Mouse (Mus musculus) stomach, embryonic 16.5 days (tissue): ENCODE results near the gene Lrrc74b. TPM values are rescaled to one million over a fixed set of nuclear protein-coding genes. Genes with fewer than 3 reads are reported as not detected.
"Not testable (repeated sequence)": the region's sequence is repeated elsewhere in the genome, so short reads cannot be mapped to it uniquely, and the experiment has no call there.

Experiments used
- ATAC-seq: fragments of 200-750 bp; cut with Nextera tagmentation; 2 replicates; pipeline ENCODE4 v1.8.0; 2017; ENCODE audit warnings: moderate number of reproducible peaks, moderate TSS enrichment; ENCODE audit not compliant: insufficient read depth, low FRiP score
- H3K27ac ChIP-seq: fragments of 300-500 bp; sonication (generic); 2 replicates; pipeline ENCODE4 v1.5.1; 2014; ENCODE audit warnings: low read length
- H3K27me3 ChIP-seq: fragments of 300-500 bp; sonication (generic); 2 replicates; pipeline ENCODE4 v1.6.1; 2014; ENCODE audit warnings: low read length, control low read depth, mixed read lengths; ENCODE audit not compliant: control insufficient read depth, insufficient read depth
- H3K36me3 ChIP-seq: fragments of 300-500 bp; sonication (generic); 2 replicates; pipeline ENCODE4 v1.6.1; 2014; ENCODE audit warnings: low read length; ENCODE audit not compliant: control insufficient read depth, insufficient read depth
- H3K4me1 ChIP-seq: fragments of 300-500 bp; sonication (generic); 2 replicates; pipeline ENCODE4 v1.6.1; 2014; ENCODE audit warnings: low read length, control low read depth, mixed read lengths; ENCODE audit not compliant: control insufficient read depth, insufficient read depth
- H3K4me2 ChIP-seq: fragments of 300-500 bp; sonication (generic); 2 replicates; pipeline ENCODE4 v1.6.1; 2014; ENCODE audit warnings: low read depth, low read length, mixed read lengths
- H3K4me3 ChIP-seq: fragments of 300-500 bp; sonication (generic); replicated peaks from 2 replicates; pipeline ENCODE4 v1.5.1; 2014; ENCODE audit warnings: mild to moderate bottlenecking, low read length
- H3K9ac ChIP-seq: fragments of 300-500 bp; sonication (generic); 2 replicates; pipeline ENCODE4 v1.6.1; 2014; ENCODE audit warnings: low read length
- H3K9me3 ChIP-seq: fragments of 300-500 bp; sonication (generic); replicated peaks from 2 replicates; pipeline ENCODE4 v1.6.1; 2016; ENCODE audit warnings: low read length, control low read depth; ENCODE audit not compliant: control insufficient read depth
- WGBS: fragments of 180-500 bp; shearing (Covaris S2); extraction: QIAGEN DNeasy Blood & Tissue Kit; methylation state at CpG from one replicate; pipeline ENCODE4 v1.1.7; 2014; 5-methylcytosine and 5-hydroxymethylcytosine counted together
- polyA plus RNA-seq: library from polyadenylated mRNA; unstranded; fragments of >200 nt; fragmentation: Nextera tagmentation; extraction: Ambion mirVana; gene quantifications from 2 replicates; pipeline ENCODE4 v1.2.1, GENCODE M21; 2015

Lrrc74b gene
- polyA plus RNA-seq, 1 experiment from 2014 or later: 0.34 TPM

GRCm38 (mm10) chr16:17557947-17558480 lies 3.0 kb downstream of the Lrrc74b start:
- Histone ChIP-seq H3K4me3 (no peak overlapping the region), H3K27ac (no peak overlapping the region), H3K4me2 (peak overlapping the region; percentile 22; the same call in 1 of the 2 replicates), H3K9ac (peak overlapping the region; percentile 15; the same call in 1 of the 2 replicates), H3K4me1 (peaks cover 26% of the 10 kb centered on the region), H3K36me3 (no peaks in the 10 kb centered on the region), H3K27me3 (no peaks in the 10 kb centered on the region), H3K9me3 (no peaks in the 10 kb centered on the region)
- no peak for ATAC-seq
- 1% methylated on average over 5 of the region's 5 CpGs for WGBS

GRCm38 (mm10) chr16:17556907-17557306 lies 4.1 kb downstream of the Lrrc74b start:
- no peaks in the 10 kb centered on the region for H3K9me3 ChIP-seq
- H3K4me2 ChIP-seq: no peak overlapping the region
- H3K27me3 ChIP-seq: no peaks in the 10 kb centered on the region
- 45% methylated on average over 4 of the region's 4 CpGs for WGBS
- H3K4me1 ChIP-seq: peaks cover 26% of the 10 kb centered on the region
- H3K27ac ChIP-seq: no peak overlapping the region
- H3K4me3 ChIP-seq: no peak overlapping the region
- ATAC-seq: no peak
- H3K36me3 ChIP-seq: no peaks in the 10 kb centered on the region
- H3K9ac ChIP-seq: no peak overlapping the region

- H3K4me1 ChIP-seq: peaks cover 22% of the 10 kb centered on the region
- H3K9me3 ChIP-seq: no peaks in the 10 kb centered on the region
- H3K27ac ChIP-seq: no peak overlapping the region
- H3K9ac ChIP-seq: no peak overlapping the region
- H3K36me3 ChIP-seq: no peaks in the 10 kb centered on the region
- no peaks in the 10 kb centered on the region for H3K27me3 ChIP-seq
- WGBS: 89% methylated on average over 4 of the region's 4 CpGs
- H3K4me3 ChIP-seq: no peak overlapping the region
- no peak for ATAC-seq
- H3K4me2 ChIP-seq: no peak overlapping the region
Measured at GRCm38 (mm10) chr16:17556180-17556579, 4.9 kb downstream of the Lrrc74b start.

DNA sequence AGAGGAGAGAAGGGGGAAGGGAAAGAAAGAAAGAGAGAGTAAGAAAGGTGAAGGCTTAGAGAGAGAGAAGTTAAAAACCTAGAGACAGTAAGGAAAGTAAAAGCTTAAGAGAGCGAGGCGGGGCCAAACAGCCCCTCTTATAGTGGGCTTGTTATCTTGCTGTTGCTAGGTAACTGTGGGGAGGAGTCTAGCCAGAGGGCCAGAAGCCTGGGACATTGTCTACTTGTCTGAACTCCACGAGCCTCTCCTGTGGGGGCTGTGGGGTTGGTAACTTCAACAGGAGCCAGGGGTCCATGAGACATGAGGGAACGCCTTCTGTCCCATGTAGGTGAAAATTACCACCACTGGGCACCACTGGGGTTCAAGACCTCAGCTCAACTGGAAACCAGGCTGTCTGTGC lies 6.3 kb downstream of the Lrrc74b start:
- 26% methylated on average over 4 of the region's 4 CpGs for WGBS
- not testable (repeated sequence) for ATAC-seq, H3K36me3 ChIP-seq, H3K27ac ChIP-seq, H3K9ac ChIP-seq, H3K27me3 ChIP-seq, H3K4me3 ChIP-seq, H3K9me3 ChIP-seq
- peak overlapping the region; percentile 45; the same call in 1 of the 2 replicates for H3K4me2 ChIP-seq
- H3K4me1 ChIP-seq: peaks cover 22% of the 10 kb centered on the region

DNA sequence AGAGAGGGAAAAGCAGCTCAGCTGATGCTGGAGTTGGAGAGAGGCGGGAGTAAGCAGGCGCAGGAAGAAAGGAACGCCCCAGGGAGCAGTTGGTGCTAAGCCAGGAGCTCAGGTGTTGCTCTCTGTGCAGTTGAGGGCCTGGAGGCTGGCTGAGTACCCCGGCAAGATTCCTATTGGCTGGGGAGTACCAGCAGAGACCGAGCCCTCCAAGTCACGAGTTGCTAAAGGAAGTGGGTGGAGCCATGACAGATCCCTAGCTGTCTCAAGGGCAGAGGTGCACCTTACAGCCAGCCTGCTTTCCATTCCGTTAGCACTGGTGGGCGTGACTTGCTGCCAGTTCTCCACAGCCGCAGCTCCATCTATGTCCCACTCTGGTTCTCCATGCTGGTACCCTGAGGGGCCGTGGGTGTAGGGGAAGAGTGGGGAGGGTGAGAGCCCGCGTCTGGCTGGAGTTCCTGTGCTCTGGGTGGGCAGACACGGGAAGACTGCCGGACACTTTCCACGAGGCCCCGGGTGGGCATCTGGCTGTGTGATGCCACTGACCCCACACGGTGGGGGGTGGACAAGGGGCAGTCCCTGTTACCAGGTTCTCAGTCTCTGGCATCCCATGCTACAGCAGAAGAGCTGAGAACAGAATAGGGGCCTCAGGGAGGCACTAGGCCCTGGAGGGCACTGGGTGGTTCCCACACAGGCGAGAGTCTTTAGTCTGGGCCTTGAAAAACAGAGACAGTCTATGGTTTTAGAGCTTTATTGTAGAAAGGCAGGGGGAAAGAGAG lies 6.9 kb downstream of the Lrrc74b start:
- H3K4me1 ChIP-seq: peaks cover 19% of the 10 kb centered on the region
- no peaks in the 10 kb centered on the region for H3K9me3 ChIP-seq
- no peaks in the 10 kb centered on the region for H3K27me3 ChIP-seq
- ATAC-seq: peak; percentile 92
- peak overlapping the region; percentile 24; the same call in 1 of the 2 replicates for H3K4me3 ChIP-seq
- H3K27ac ChIP-seq: peak overlapping the region; percentile 9; the same call in 1 of the 2 replicates
- H3K36me3 ChIP-seq: no peaks in the 10 kb centered on the region
- H3K4me2 ChIP-seq: peak overlapping the region; percentile 45
- 9% methylated on average over 18 of the region's 18 CpGs for WGBS
- 0 out of 2 replicates have a peak overlapping the region, but pooled peaks have one; percentile 21 for H3K9ac ChIP-seq

DNA sequence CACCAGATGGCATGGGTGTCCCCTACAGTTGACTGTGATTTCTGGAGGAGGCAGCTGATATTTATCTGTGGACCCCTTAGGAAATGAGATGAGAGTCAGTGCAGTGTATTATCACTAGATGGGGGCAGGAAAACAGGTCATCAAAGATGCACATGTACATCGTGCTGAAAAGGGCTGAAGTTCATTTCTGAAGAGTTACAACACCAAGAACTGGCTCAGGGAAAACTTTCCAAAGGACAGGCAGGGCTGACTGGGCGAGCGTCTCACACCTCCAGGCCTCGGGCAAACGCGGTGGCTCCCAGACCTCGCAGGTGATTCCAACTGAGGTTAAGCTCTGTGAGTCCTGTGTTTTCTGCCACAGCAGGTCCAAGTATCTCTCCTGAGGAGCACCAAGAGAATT lies 8.2 kb downstream of the Lrrc74b start:
- Histone ChIP-seq H3K27me3 (no peaks in the 10 kb centered on the region), H3K36me3 (no peaks in the 10 kb centered on the region), H3K4me1 (peaks cover 9% of the 10 kb centered on the region), H3K4me3 (no peak overlapping the region), H3K9ac (no peak overlapping the region), H3K9me3 (no peaks in the 10 kb centered on the region), H3K4me2 (no peak overlapping the region), H3K27ac (no peak overlapping the region)
- 68% methylated on average over 7 of the region's 7 CpGs for WGBS
- ATAC-seq: no peak

DNA sequence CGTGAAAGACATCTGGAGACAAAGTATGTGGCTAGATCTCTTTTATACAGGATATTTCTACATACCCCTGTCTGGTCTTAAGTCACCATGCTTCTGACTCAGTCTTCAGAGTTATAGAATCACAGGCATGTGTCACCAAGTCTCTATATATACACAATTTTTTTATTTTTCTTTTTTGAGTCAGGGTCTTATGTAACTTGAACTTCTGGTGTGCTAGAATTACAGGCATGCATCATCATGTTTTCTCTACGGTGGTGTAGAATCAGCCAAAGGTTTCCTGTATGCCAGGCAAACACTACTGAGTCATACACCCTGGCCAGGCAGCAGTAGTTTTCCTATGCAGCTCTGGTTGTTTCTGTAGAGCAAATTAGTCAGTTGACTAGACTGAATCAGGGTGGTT lies 18.4 kb downstream of the Lrrc74b start:
- Histone ChIP-seq H3K27ac (no peak overlapping the region), H3K9me3 (no peaks in the 10 kb centered on the region), H3K4me1 (no peaks in the 10 kb centered on the region), H3K4me3 (no peak overlapping the region), H3K36me3 (no peaks in the 10 kb centered on the region), H3K9ac (no peak overlapping the region), H3K4me2 (no peak overlapping the region), H3K27me3 (no peaks in the 10 kb centered on the region; the same call in 1 of the 2 replicates)
- WGBS: 62% methylated on average over 2 of the region's 2 CpGs
- no peak for ATAC-seq

DNA sequence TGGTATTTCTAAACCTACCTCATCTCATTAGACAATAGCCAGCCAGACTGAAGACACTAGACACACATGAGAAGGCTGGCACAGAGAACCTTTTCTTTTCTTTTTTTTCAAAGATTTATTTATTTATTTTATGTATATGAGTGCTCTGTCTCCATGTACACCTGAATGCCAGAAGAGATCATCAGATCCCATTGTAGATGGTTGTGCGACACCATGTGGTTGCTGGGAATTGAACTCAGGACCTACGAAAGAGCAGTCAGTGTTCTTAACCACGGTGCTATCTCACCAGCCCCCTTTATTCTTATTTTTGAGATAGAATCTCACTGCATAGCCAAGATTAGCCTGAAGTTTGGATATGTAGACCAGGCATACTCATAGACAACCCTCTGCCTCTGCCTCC lies 24.5 kb downstream of the Lrrc74b start:
- no peak for ATAC-seq
- 86% methylated on average over 3 of the region's 3 CpGs for WGBS
- no peaks in the 10 kb centered on the region for H3K9me3 ChIP-seq
- no peak overlapping the region for H3K9ac ChIP-seq
- no peak overlapping the region for H3K4me2 ChIP-seq
- H3K4me1 ChIP-seq: peaks cover 4% of the 10 kb centered on the region
- no peaks in the 10 kb centered on the region for H3K36me3 ChIP-seq
- no peak overlapping the region for H3K4me3 ChIP-seq
- H3K27ac ChIP-seq: no peak overlapping the region
- no peaks in the 10 kb centered on the region; the same call in 1 of the 2 replicates for H3K27me3 ChIP-seq

- Histone ChIP-seq H3K27ac (no peak overlapping the region), H3K4me3 (no peak overlapping the region), H3K4me2 (no peak overlapping the region), H3K36me3 (no peaks in the 10 kb centered on the region), H3K4me1 (peaks cover 18% of the 10 kb centered on the region), H3K9me3 (no peaks in the 10 kb centered on the region), H3K27me3 (no peaks in the 10 kb centered on the region), H3K9ac (no peak overlapping the region)
- WGBS: 68% methylated on average over 14 of the region's 14 CpGs
- no peak for ATAC-seq
Measured at GRCm38 (mm10) chr16:17532676-17533329, 28.2 kb downstream of the Lrrc74b start.
